Mouse (Mus musculus): ENCODE data around the gene Pabpn1.

DNA sequence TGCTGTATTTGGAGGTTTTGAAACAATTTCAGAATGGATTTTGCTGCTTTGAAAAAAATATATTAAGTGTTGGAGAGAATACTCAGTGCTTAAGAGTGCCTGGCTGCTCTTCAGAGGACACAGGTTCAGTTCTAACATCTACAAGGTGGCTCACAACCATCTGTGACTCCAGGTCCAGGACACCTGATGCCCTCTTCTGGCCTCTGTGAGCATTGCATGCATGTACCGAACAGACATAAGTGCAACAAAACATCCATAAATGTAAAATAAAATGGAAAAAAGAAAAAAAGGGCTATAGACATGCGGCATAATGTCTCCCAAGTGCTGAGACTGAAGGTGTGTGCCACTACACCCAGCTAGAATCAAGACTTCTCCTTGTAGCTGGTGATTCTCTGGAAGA is 31.8 kb upstream of the Pabpn1 start:
- TF ChIP-seq CTCF (IDR thresholded peaks at IDR 0.05; ENCODE audit: low read depth, low read length) (no peak), TAL1 (conservative IDR thresholded peaks at IDR 0.05; ENCODE audit: low read depth, low read length) (no peak), GATA1 (IDR thresholded peaks at IDR 0.05; ENCODE audit: borderline replicate concordance, low read length) (no peak), POLR2AphosphoS5 (IDR thresholded peaks at IDR 0.05; ENCODE audit: insufficient replicate concordance, low read depth, low read length) (no peak), GATA2 (IDR thresholded peaks at IDR 0.05; ENCODE audit: borderline replicate concordance, low read depth, low read length) (no peak)
